Mouse (Mus musculus) hindbrain, embryonic 10.5 days (tissue): ENCODE results near the gene Lat2. TPM values are rescaled to one million over a fixed set of nuclear protein-coding genes. Genes with fewer than 3 reads are reported as not detected.

ENCODE experiments used
- DNase-seq: peaks from one replicate; pipeline ENCODE4 v3.0.0-alpha.2; 2017; ENCODE audit warnings: low spot score
- H3K27ac ChIP-seq: fragments of 300-500 bp; sonication (generic); 2 replicates; pipeline ENCODE4 v1.5.1; 2016; ENCODE audit warnings: mild to moderate bottlenecking, moderate library complexity
- H3K27me3 ChIP-seq: fragments of 300-500 bp; sonication (generic); 2 replicates; pipeline ENCODE4 v1.6.1; 2016; ENCODE audit warnings: mild to moderate bottlenecking; ENCODE audit not compliant: poor library complexity, insufficient read depth, severe bottlenecking
- H3K36me3 ChIP-seq: fragments of 300-500 bp; sonication (generic); 2 replicates; pipeline ENCODE4 v1.6.1; 2016; ENCODE audit warnings: mild to moderate bottlenecking, moderate library complexity
- H3K4me1 ChIP-seq: fragments of 300-500 bp; sonication (generic); replicated peaks from 2 replicates; pipeline ENCODE4 v1.6.1; 2016; ENCODE audit warnings: mild to moderate bottlenecking
- H3K4me3 ChIP-seq: fragments of 300-500 bp; sonication (generic); 2 replicates; pipeline ENCODE4 v1.5.1; 2016; ENCODE audit warnings: mild to moderate bottlenecking, moderate library complexity
- H3K9me3 ChIP-seq: fragments of 300-500 bp; sonication (generic); 2 replicates; pipeline ENCODE4 v1.6.1; 2016; ENCODE audit warnings: mild to moderate bottlenecking, moderate library complexity
- WGBS: fragments of 180-500 bp; shearing (Covaris S2); methylation state at CpG from one replicate; pipeline ENCODE4 v1.1.7; 2016; 5-methylcytosine and 5-hydroxymethylcytosine counted together
- polyA plus RNA-seq: library from polyadenylated mRNA; unstranded; fragments of >200 nt; fragmentation: Nextera tagmentation; extraction: Ambion mirVana; gene quantifications from 2 replicates; pipeline ENCODE4 v1.2.1, GENCODE M21; 2016

The Lat2 gene
- polyA plus RNA-seq, 1 experiment from 2014 or later, result 4.3 TPM

GRCm38 (mm10) chr5:134577534-134577933 is 37.3 kb downstream of the Lat2 start:
- Histone ChIP-seq H3K27ac (no peak overlapping the region), H3K4me3 (no peak overlapping the region), H3K27me3 (peaks cover 7% of the 10 kb centered on the region; the same call in 1 of the 2 replicates), H3K36me3 (no peaks in the 10 kb centered on the region), H3K4me1 (peaks cover 7% of the 10 kb centered on the region), H3K9me3 (no peaks in the 10 kb centered on the region)
- 92% methylated on average over 7 of the region's 7 CpGs for WGBS
- DNase-seq, result no peak

- WGBS, result 79% methylated on average over 14 of the region's 14 CpGs
- H3K36me3 ChIP-seq, result no peaks in the 10 kb centered on the region
- no peak overlapping the region for H3K27ac ChIP-seq
- no peak overlapping the region for H3K4me3 ChIP-seq
- H3K9me3 ChIP-seq, result no peaks in the 10 kb centered on the region
- peaks cover 9% of the 10 kb centered on the region; the same call in 1 of the 2 replicates for H3K27me3 ChIP-seq
- DNase-seq, result no peak
- H3K4me1 ChIP-seq, result peaks cover 15% of the 10 kb centered on the region
Observed at GRCm38 (mm10) chr5:134576517-134577220, 38.2 kb downstream of the Lat2 start.

- Histone ChIP-seq H3K27ac (no peak overlapping the region), H3K4me1 (peaks cover 15% of the 10 kb centered on the region), H3K4me3 (no peak overlapping the region), H3K27me3 (peaks cover 9% of the 10 kb centered on the region; the same call in 1 of the 2 replicates), H3K9me3 (no peaks in the 10 kb centered on the region), H3K36me3 (no peaks in the 10 kb centered on the region)
- DNase-seq, result no peak
- WGBS, result 97% methylated on average over 5 of the region's 5 CpGs
Observed at GRCm38 (mm10) chr5:134575833-134576232, 39.0 kb downstream of the Lat2 start.

- Histone ChIP-seq H3K27ac (peak overlapping the region; percentile 77), H3K4me3 (peak overlapping the region; percentile 51), H3K4me1 (peaks cover 29% of the 10 kb centered on the region), H3K36me3 (no peaks in the 10 kb centered on the region), H3K9me3 (no peaks in the 10 kb centered on the region), H3K27me3 (peaks cover 9% of the 10 kb centered on the region; the same call in 1 of the 2 replicates)
- WGBS, result 40% methylated on average over 10 of the region's 10 CpGs
- no peak for DNase-seq
Observed at GRCm38 (mm10) chr5:134572508-134573214, 42.2 kb downstream of the Lat2 start.

GRCm38 (mm10) chr5:134571730-134572507 is 42.9 kb downstream of the Lat2 start:
- DNase-seq, result peak; percentile 74
- H3K4me1 ChIP-seq, result peaks cover 29% of the 10 kb centered on the region
- 3% methylated on average over 23 of the region's 23 CpGs for WGBS
- H3K4me3 ChIP-seq, result peak overlapping the region; percentile 51
- no peaks in the 10 kb centered on the region for H3K36me3 ChIP-seq
- peaks cover 9% of the 10 kb centered on the region; the same call in 1 of the 2 replicates for H3K27me3 ChIP-seq
- no peaks in the 10 kb centered on the region for H3K9me3 ChIP-seq
- peak overlapping the region; percentile 77 for H3K27ac ChIP-seq

- DNase-seq, result no peak
- WGBS, result 56% methylated on average over 8 of the region's 8 CpGs
- Histone ChIP-seq H3K9me3 (no peaks in the 10 kb centered on the region), H3K4me3 (no peak overlapping the region), H3K27ac (peak overlapping the region; percentile 71), H3K4me1 (peaks cover 29% of the 10 kb centered on the region), H3K36me3 (no peaks in the 10 kb centered on the region), H3K27me3 (peaks cover 9% of the 10 kb centered on the region; the same call in 1 of the 2 replicates)
Observed at GRCm38 (mm10) chr5:134568964-134569491, 45.8 kb downstream of the Lat2 start.

GRCm38 (mm10) chr5:134568030-134568429 is 46.8 kb downstream of the Lat2 start:
- DNase-seq, result no peak
- Histone ChIP-seq H3K27me3 (peaks cover 6% of the 10 kb centered on the region; the same call in 1 of the 2 replicates), H3K9me3 (no peaks in the 10 kb centered on the region), H3K27ac (peak overlapping the region; percentile 71), H3K36me3 (no peaks in the 10 kb centered on the region), H3K4me1 (peaks cover 28% of the 10 kb centered on the region), H3K4me3 (no peak overlapping the region)
- WGBS, result 70% methylated on average over 3 of the region's 3 CpGs

GRCm38 (mm10) chr5:134567445-134567844 is 47.4 kb downstream of the Lat2 start:
- no peak overlapping the region for H3K27ac ChIP-seq
- 90% methylated on average over 4 of the region's 4 CpGs for WGBS
- no peak overlapping the region for H3K4me3 ChIP-seq
- H3K4me1 ChIP-seq, result peaks cover 23% of the 10 kb centered on the region
- peaks cover under 1% of the 10 kb centered on the region; the same call in 1 of the 2 replicates for H3K27me3 ChIP-seq
- DNase-seq, result no peak
- no peaks in the 10 kb centered on the region for H3K36me3 ChIP-seq
- no peaks in the 10 kb centered on the region for H3K9me3 ChIP-seq

GRCm38 (mm10) chr5:134565696-134566095 is 49.1 kb downstream of the Lat2 start:
- Histone ChIP-seq H3K36me3 (no peaks in the 10 kb centered on the region), H3K4me1 (peaks cover 17% of the 10 kb centered on the region), H3K9me3 (no peaks in the 10 kb centered on the region), H3K4me3 (no peak overlapping the region), H3K27ac (no peak overlapping the region), H3K27me3 (no peaks in the 10 kb centered on the region)
- WGBS, result 91% methylated on average over 6 of the region's 6 CpGs
- no peak for DNase-seq

- 91% methylated on average over 2 of the region's 2 CpGs for WGBS
- DNase-seq, result no peak
- no peaks in the 10 kb centered on the region for H3K9me3 ChIP-seq
- H3K36me3 ChIP-seq, result no peaks in the 10 kb centered on the region
- peaks cover 17% of the 10 kb centered on the region for H3K4me1 ChIP-seq
- H3K4me3 ChIP-seq, result no peak overlapping the region
- no peak overlapping the region for H3K27ac ChIP-seq
- H3K27me3 ChIP-seq, result no peaks in the 10 kb centered on the region
Observed at GRCm38 (mm10) chr5:134564272-134564671, 50.6 kb downstream of the Lat2 start.

- H3K36me3 ChIP-seq, result no peaks in the 10 kb centered on the region
- WGBS, result 82% methylated on average over 16 of the region's 16 CpGs
- H3K27me3 ChIP-seq, result no peaks in the 10 kb centered on the region
- H3K4me3 ChIP-seq, result no peak overlapping the region
- 0 out of 2 replicates have a peak, but pooled peaks cover 2% of the 10 kb centered on the region for H3K9me3 ChIP-seq
- peaks cover 12% of the 10 kb centered on the region for H3K4me1 ChIP-seq
- H3K27ac ChIP-seq, result no peak overlapping the region
- DNase-seq, result no peak
Observed at GRCm38 (mm10) chr5:134560450-134561171, 54.2 kb downstream of the Lat2 start.

GRCm38 (mm10) chr5:134560071-134560449 is 54.8 kb downstream of the Lat2 start, which contains the start of gene Syna:
TSS of gene Syna (minus strand) at chr5:134560171.
- no peak within 1 kb of the TSS for H3K27ac ChIP-seq
- H3K36me3 ChIP-seq, result no peaks in the 10 kb centered on the region
- peaks cover 17% of the 10 kb centered on the region for H3K4me1 ChIP-seq
- H3K9me3 ChIP-seq, result 0 out of 2 replicates have a peak, but pooled peaks cover 2% of the 10 kb centered on the region
- no peaks in the 10 kb centered on the region for H3K27me3 ChIP-seq
- no peak for DNase-seq
- H3K4me3 ChIP-seq, result no peak within 1 kb of the TSS
- WGBS, result 96% methylated on average over 7 of the region's 7 CpGs
